Mouse (Mus musculus) heart, adult 2 months (tissue): ENCODE measurements at regions not wholly inside any gene's neighbourhood (a gene's known extent, or its start where the extent isn't known, plus 50 kb on each side); places are given as distances from the start of the nearest gene placed in this dataset.

Experiments used
- DNase-seq, 2 experiments: peaks; one replicate each; pipeline ENCODE4 v3.0.0; 2021
- H3K27ac ChIP-seq: fragments of 200-600 bp; 2 replicates; pipeline ENCODE4 v1.8.1; 2022
- H3K27me3 ChIP-seq: fragments of 200-500 bp; 2 replicates; pipeline ENCODE4 v1.6.1; 2012; ENCODE audit warnings: mild to moderate bottlenecking, low read length, inconsistent platforms, mixed read lengths; ENCODE audit not compliant: control insufficient read depth, insufficient read depth
- H3K36me3 ChIP-seq: fragments of 200-500 bp; 2 replicates; pipeline ENCODE4 v1.6.1; 2012; ENCODE audit warnings: low read length, inconsistent platforms; ENCODE audit not compliant: control insufficient read depth, insufficient read depth
- H3K4me1 ChIP-seq: fragments of 200-500 bp; 2 replicates; pipeline ENCODE4 v1.6.1; 2011; ENCODE audit warnings: low read length; ENCODE audit not compliant: control insufficient read depth, insufficient read depth
- H3K4me3 ChIP-seq: fragments of 200-600 bp; 2 replicates; pipeline ENCODE4 v1.8.1; 2022
- H3K79me2 ChIP-seq: fragments of 200-500 bp; replicated peaks from 2 replicates; pipeline ENCODE4 v1.6.1; 2012; ENCODE audit warnings: mild to moderate bottlenecking, inconsistent platforms, low read length, moderate library complexity, mixed read lengths; ENCODE audit not compliant: control insufficient read depth, insufficient read depth
- H3K9ac ChIP-seq: fragments of 200-500 bp; 2 replicates; pipeline ENCODE4 v1.6.1; 2012; ENCODE audit warnings: low read depth, mild to moderate bottlenecking, control low read depth, inconsistent platforms, low read length, mixed read lengths
- CTCF ChIP-seq: fragments of 200-600 bp; IDR thresholded peaks from 2 replicates; pipeline ENCODE4 v1.8.1; 2022; ENCODE audit warnings: antibody characterized with exemption, mild to moderate bottlenecking, moderate library complexity
- EP300 ChIP-seq: fragments of 200-500 bp; IDR thresholded peaks from 2 replicates; pipeline ENCODE4 v1.6.1; 2011; ENCODE audit warnings: low read depth, low read length, control low read depth; ENCODE audit not compliant: insufficient read depth
- POLR2A ChIP-seq: fragments of 200-500 bp; IDR thresholded peaks from 2 replicates; pipeline ENCODE4 v1.6.1; 2011; ENCODE audit warnings: mild to moderate bottlenecking, low read depth, low read length, control low read depth; ENCODE audit not compliant: insufficient read depth
- WGBS: fragments of 180-500 bp; shearing (Covaris S2); methylation state at CpG from one replicate; pipeline ENCODE4 v1.1.7; 2018; 5-methylcytosine and 5-hydroxymethylcytosine counted together
- intact Hi-C: fragments of 180-260 bp; cut with DNase I; formaldehyde crosslinking; loops from one replicate; pipeline ENCODE4 v1.15.1; 2025

GRCm38 (mm10) chr11:64718316-64719085 is 260.3 kb upstream of the Elac2 start:
- Histone ChIP-seq H3K27ac (no peak overlapping the region), H3K27me3 (no peaks in the 10 kb centered on the region), H3K36me3 (no peaks in the 10 kb centered on the region), H3K79me2 (no peaks in the 10 kb centered on the region), H3K4me3 (no peak overlapping the region), H3K4me1 (no peaks in the 10 kb centered on the region), H3K9ac (no peak overlapping the region)
- intact Hi-C loops = loop anchor here (2.0 to 5.0 kb wide), 2 partner anchors 276 to 794 kb away; no protein-coding TSS in a partner anchor
- TF ChIP-seq POLR2A (no peak), EP300 (peak; percentile 59; the same call in 1 of the 2 replicates)
- DNase-seq = peak; percentile 72 to 84
- 15% methylated on average over 5 of the region's 5 CpGs for WGBS

- Histone ChIP-seq H3K27ac (no peak overlapping the region), H3K27me3 (no peaks in the 10 kb centered on the region), H3K79me2 (no peaks in the 10 kb centered on the region), H3K36me3 (no peaks in the 10 kb centered on the region), H3K9ac (no peak overlapping the region), H3K4me1 (no peaks in the 10 kb centered on the region), H3K4me3 (no peak overlapping the region)
- TF ChIP-seq POLR2A = no peak
- no peak for TF ChIP-seq EP300
- no peak for TF ChIP-seq CTCF
- 87% methylated on average over 5 of the region's 5 CpGs for WGBS
- intact Hi-C loops = loop anchor here (10.0 kb wide), 1 partner anchor 1321 kb away; no protein-coding TSS in a partner anchor
- DNase-seq = no peak
Measured at GRCm38 (mm10) chr11:64726249-64726648, 252.6 kb upstream of the Elac2 start.

GRCm38 (mm10) chr11:64727841-64728421 is 250.9 kb upstream of the Elac2 start:
- DNase-seq = no peak
- Histone ChIP-seq H3K9ac (no peak overlapping the region), H3K27ac (no peak overlapping the region), H3K27me3 (no peaks in the 10 kb centered on the region), H3K36me3 (no peaks in the 10 kb centered on the region), H3K79me2 (no peaks in the 10 kb centered on the region), H3K4me1 (no peaks in the 10 kb centered on the region), H3K4me3 (no peak overlapping the region)
- WGBS = 62% methylated on average over 5 of the region's 5 CpGs
- intact Hi-C loops = loop anchor here (10.0 kb wide), 1 partner anchor 1323 kb away; no protein-coding TSS in a partner anchor
- TF ChIP-seq EP300 = no peak
- TF ChIP-seq POLR2A = no peak
- no peak for TF ChIP-seq CTCF

- H3K79me2 ChIP-seq = no peaks in the 10 kb centered on the region
- intact Hi-C loops = no loop called here
- 87% methylated on average over 7 of the region's 7 CpGs for WGBS
- H3K9ac ChIP-seq = no peak overlapping the region
- no peaks in the 10 kb centered on the region for H3K36me3 ChIP-seq
- H3K4me3 ChIP-seq = no peak overlapping the region
- H3K4me1 ChIP-seq = no peaks in the 10 kb centered on the region
- TF ChIP-seq POLR2A (no peak), CTCF (no peak), EP300 (no peak)
- H3K27ac ChIP-seq = no peak overlapping the region
- DNase-seq = no peak
- H3K27me3 ChIP-seq = no peaks in the 10 kb centered on the region
Measured at GRCm38 (mm10) chr11:64738948-64739347, 239.9 kb upstream of the Elac2 start.

- no peak overlapping the region for H3K27ac ChIP-seq
- WGBS = 57% methylated on average over 4 of the region's 4 CpGs
- no peaks in the 10 kb centered on the region for H3K79me2 ChIP-seq
- no peak overlapping the region for H3K9ac ChIP-seq
- no peaks in the 10 kb centered on the region for H3K36me3 ChIP-seq
- DNase-seq = no peak
- TF ChIP-seq POLR2A = no peak
- no peak for TF ChIP-seq EP300
- no peak for TF ChIP-seq CTCF
- intact Hi-C loops = no loop called here
- no peaks in the 10 kb centered on the region for H3K4me1 ChIP-seq
- no peak overlapping the region for H3K4me3 ChIP-seq
- H3K27me3 ChIP-seq = no peaks in the 10 kb centered on the region
Measured at GRCm38 (mm10) chr11:64743753-64744152, 235.1 kb upstream of the Elac2 start.

- no peak overlapping the region for H3K4me3 ChIP-seq
Measured at GRCm38 (mm10) chr11:64746146-64746545, 232.7 kb upstream of the Elac2 start.

More at GRCm38 (mm10) chr11:64746146-64746545, 232.7 kb upstream of the Elac2 start:
- Histone ChIP-seq H3K79me2 (no peaks in the 10 kb centered on the region), H3K36me3 (no peaks in the 10 kb centered on the region), H3K27ac (no peak overlapping the region), H3K27me3 (no peaks in the 10 kb centered on the region), H3K9ac (no peak overlapping the region), H3K4me1 (no peaks in the 10 kb centered on the region)
- WGBS = 89% methylated on average over 6 of the region's 6 CpGs
- TF ChIP-seq CTCF (no peak), POLR2A (no peak), EP300 (no peak)
- DNase-seq = no peak
- intact Hi-C loops = no loop called here
